Mouse (Mus musculus) layer of hippocampus, adult 11-12 months (tissue): ENCODE measurements around the gene Ankrd49.

Source experiments
- DNase-seq: peaks from one replicate; pipeline ENCODE4 v3.0.0; 2022; ENCODE audit warnings: low spot score

The Ankrd49 gene

GRCm38 (mm10) chr9:14740151-14740924, 44.3 kb downstream of the Ankrd49 start, which contains the start of gene Piwil4:
Gene Piwil4 (minus strand): TSS chr9:14740733.
- no peak for DNase-seq

DNA sequence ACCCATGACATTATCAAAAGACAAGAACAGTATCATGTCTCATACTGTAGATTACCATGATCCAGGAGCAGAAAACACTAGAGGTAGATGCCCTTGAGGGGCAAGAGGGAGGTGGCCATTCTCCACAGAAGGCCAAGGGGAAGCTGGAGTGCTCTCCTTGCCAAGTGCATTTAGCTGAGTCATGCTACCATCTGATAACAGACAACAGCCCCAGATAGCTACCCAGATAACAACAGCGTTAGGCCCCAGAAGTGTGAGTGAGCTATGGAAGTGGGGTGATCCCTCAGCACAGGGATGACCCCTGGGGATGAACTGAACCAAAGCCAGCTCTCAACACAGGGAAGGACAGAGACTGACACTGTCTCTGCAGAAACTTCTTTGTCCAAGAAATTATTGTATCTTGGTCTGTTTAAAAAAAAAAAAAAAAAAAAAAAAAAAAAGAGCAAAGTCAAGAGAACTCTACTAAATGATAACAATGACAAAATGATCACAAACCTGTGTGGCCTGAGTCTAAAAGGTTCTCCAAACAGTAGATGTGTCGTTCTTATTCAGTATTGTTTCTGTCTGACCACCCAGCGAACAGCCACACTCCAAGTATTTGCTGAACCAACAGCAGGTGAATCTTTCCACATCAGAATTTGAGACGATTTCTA, 45.0 kb downstream of the Ankrd49 start:
- DNase-seq = no peak

GRCm38 (mm10) chr9:14730941-14731541, 53.6 kb downstream of the Ankrd49 start:
- DNase-seq = no peak
